ENCODE assay signal across 9 mouse cellular contexts in genomic region chr5:139892326-139892994, GRCm38 (mm10). TPM values are rescaled to one million over a fixed set of nuclear protein-coding genes. Genes with fewer than 3 reads are reported as not detected.
DNase-seq lines count a peak whose midpoint lies in the region; ATAC-seq and TF ChIP-seq lines count a peak whose summit lies in the region.
"Had no signal": no experiment of that assay in that cellular context is flagged by ENCODE, and none has a peak within 500 bp of the region (broad histone marks: within the 10 kb centered on the region; RNA-seq: fewer than 3 reads in every experiment).

No protein-coding gene starts in this region.

- no peaks in the 10 kb centered on the region for H3K36me3 ChIP-seq in embryonic facial prominence, embryonic 14.5 days (ENCODE audit: control insufficient read depth, insufficient read depth, low read length)
- no peaks in the 10 kb centered on the region for H3K36me3 ChIP-seq in hindbrain, embryonic 16.5 days (ENCODE audit: control insufficient read depth, insufficient read depth, low read length)
- H3K36me3 ChIP-seq in midbrain, embryonic 13.5 days = no peaks in the 10 kb centered on the region

- TF ChIP-seq CTCF in brain, embryonic 14.5 days (IDR thresholded peaks at IDR 0.05; ENCODE audit: borderline replicate concordance, extremely low read depth, insufficient read depth, insufficient read length) = no peak

- no peak for TF ChIP-seq POLR2A in brain, embryonic 14.5 days (IDR thresholded peaks at IDR 0.05; ENCODE audit: borderline replicate concordance, extremely low read depth, insufficient read depth, insufficient read length, poor library complexity, severe bottlenecking)

- H3K9me3 ChIP-seq in embryonic facial prominence, embryonic 14.5 days (ENCODE audit: control insufficient read depth, low read length) = no peaks in the 10 kb centered on the region
- no peaks in the 10 kb centered on the region for H3K9me3 ChIP-seq in hindbrain, embryonic 16.5 days (ENCODE audit: control insufficient read depth, low read length)
- no peaks in the 10 kb centered on the region for H3K9me3 ChIP-seq in midbrain, embryonic 13.5 days

- peak; percentile 90 for DNase-seq in brain, embryonic 14.5 days (ENCODE audit: low read depth)
- DNase-seq in embryonic facial prominence, embryonic 14.5 days (ENCODE audit: low spot score) = no peak
- DNase-seq in heart, postnatal 25 days (ENCODE audit: low spot score) = no peak
- DNase-seq in frontal cortex, postnatal 36 days (ENCODE audit: low spot score in 2 of 2) = no peak
- DNase-seq: thymus, postnatal 4 days had no signal

- H3K27me3 ChIP-seq in embryonic facial prominence, embryonic 14.5 days (replicated peaks; ENCODE audit: control insufficient read depth, insufficient read depth, low read length) = no peaks in the 10 kb centered on the region
- H3K27me3 ChIP-seq in hindbrain, embryonic 16.5 days (replicated peaks; ENCODE audit: control insufficient read depth, insufficient read depth, low read length) = 0 out of 2 replicates have a peak, but pooled peaks cover 3% of the 10 kb centered on the region
- H3K27me3 ChIP-seq in midbrain, embryonic 13.5 days = no peaks in the 10 kb centered on the region

- no peak overlapping the region for H3K4me2 ChIP-seq in embryonic facial prominence, embryonic 14.5 days (ENCODE audit: low read depth, low read length)
- H3K4me2 ChIP-seq in hindbrain, embryonic 16.5 days (ENCODE audit: low read length) = no peak overlapping the region
- H3K4me2 ChIP-seq in midbrain, embryonic 13.5 days (replicated peaks) = no peak overlapping the region

- peaks cover 21% of the 10 kb centered on the region for H3K4me1 ChIP-seq in embryonic facial prominence, embryonic 14.5 days (ENCODE audit: control insufficient read depth, insufficient read depth, low read length)
- H3K4me1 ChIP-seq in hindbrain, embryonic 16.5 days (ENCODE audit: control insufficient read depth, insufficient read depth, low read depth, low read length) = peaks cover 17% of the 10 kb centered on the region
- peaks cover 42% of the 10 kb centered on the region for H3K4me1 ChIP-seq in midbrain, embryonic 13.5 days (replicated peaks)

- no peak overlapping the region for H3K9ac ChIP-seq in embryonic facial prominence, embryonic 14.5 days (ENCODE audit: low read depth, low read length)
- no peak overlapping the region for H3K9ac ChIP-seq in hindbrain, embryonic 16.5 days (ENCODE audit: low read depth, low read length)
- peak overlapping the region; percentile 21; the same call in 1 of the 2 replicates for H3K9ac ChIP-seq in midbrain, embryonic 13.5 days (replicated peaks)

- H3K4me3 ChIP-seq in embryonic facial prominence, embryonic 14.5 days (ENCODE audit: low read depth, low read length) = no peak overlapping the region
- H3K4me3 ChIP-seq in hindbrain, embryonic 16.5 days (ENCODE audit: low read length) = no peak overlapping the region
- H3K4me3 ChIP-seq in midbrain, embryonic 13.5 days (replicated peaks) = no peak overlapping the region

- 0 out of 2 replicates have a peak overlapping the region, but pooled peaks have one; percentile 44 for H3K27ac ChIP-seq in embryonic facial prominence, embryonic 14.5 days (replicated peaks; ENCODE audit: low read depth, low read length)
- H3K27ac ChIP-seq in hindbrain, embryonic 16.5 days (ENCODE audit: low read depth, low read length) = no peak overlapping the region
- H3K27ac ChIP-seq in midbrain, embryonic 13.5 days = peak overlapping the region; percentile 73

- ATAC-seq in embryonic facial prominence, embryonic 14.5 days (ENCODE audit: low read depth) = no peak
- ATAC-seq in hindbrain, embryonic 16.5 days = peak; percentile 76
- ATAC-seq in midbrain, embryonic 13.5 days = peak; percentile 72
- no peak for ATAC-seq in cerebellum, adult (ENCODE audit: insufficient number of reproducible peaks, low FRiP score, low TSS enrichment)

- 35% methylated on average over 4 of the region's 5 CpGs for WGBS in embryonic facial prominence, embryonic 14.5 days
- WGBS in hindbrain, embryonic 16.5 days = 16% methylated on average over 3 of the region's 5 CpGs
- 20% methylated on average over 5 of the region's 5 CpGs for WGBS in midbrain, embryonic 13.5 days

- intact Hi-C loops in heart, postnatal 25 days (cut with DNase I) = no loop called here

RNA-seq across cellular contexts. Expression of gene Elfn1, which starts 15.3 kb away (rescaled TPM):
- 9.7 and 14.6 TPM in 2 replicates for polyA plus RNA-seq in brain, embryonic 14.5 days (2012; rRNA removed)
- 1.3 TPM in 2 replicates for polyA plus RNA-seq in embryonic facial prominence, embryonic 14.5 days (2014; fragmentation: Nextera tagmentation; extraction: Ambion mirVana)
- 2.8 and 3.7 TPM in 2 replicates for polyA plus RNA-seq in hindbrain, embryonic 16.5 days (2015; fragmentation: Nextera tagmentation; extraction: Ambion mirVana)
- 0.80 and 1.1 TPM in 2 replicates for polyA plus RNA-seq in midbrain, embryonic 13.5 days (2015; fragmentation: Nextera tagmentation; extraction: Ambion mirVana)
- total RNA-seq in heart, postnatal 25 days (2021) = under 1 TPM; 0.13 to 0.14 TPM
- total RNA-seq: neutrophil, adult 5-6 weeks had no signal

Comparison
In these comparisons a context has a peak if more than half of its experiments do, and no peak if none do; other contexts are left out.
1. ATAC-seq: peak in hindbrain, embryonic 16.5 days (single experiment) and midbrain, embryonic 13.5 days (single experiment); none in embryonic facial prominence, embryonic 14.5 days (single experiment) and cerebellum, adult (single experiment).